Mouse (Mus musculus) limb, embryonic 11.5 days (tissue): ENCODE measurements around the gene Chml. TPM values are rescaled to one million over a fixed set of nuclear protein-coding genes. Genes with fewer than 3 reads are reported as not detected.
A peak's percentile ranks its signal among the peaks of the same experiment; 100 is the strongest.

Experiments used
- ATAC-seq: fragments of 200-750 bp; cut with Nextera tagmentation; 2 replicates; pipeline ENCODE4 v1.8.0; 2017; ENCODE audit warnings: low read depth; ENCODE audit not compliant: insufficient number of reproducible peaks, low FRiP score, low TSS enrichment
- DNase-seq: peaks from one replicate; pipeline ENCODE4 v3.0.0-alpha.2; 2015; ENCODE audit warnings: low spot score
- H3K27ac ChIP-seq: fragments of 300-500 bp; sonication (generic); replicated peaks from 2 replicates; pipeline ENCODE4 v1.5.1; 2014; ENCODE audit warnings: low read depth, mild to moderate bottlenecking, low read length
- H3K27me3 ChIP-seq: fragments of 300-500 bp; sonication (generic); 2 replicates; pipeline ENCODE4 v1.6.1; 2014; ENCODE audit warnings: mild to moderate bottlenecking, low read length, mixed read lengths; ENCODE audit not compliant: control insufficient read depth, insufficient read depth
- H3K36me3 ChIP-seq: fragments of 300-500 bp; sonication (generic); 2 replicates; pipeline ENCODE4 v1.6.1; 2014; ENCODE audit warnings: mild to moderate bottlenecking, low read length, moderate library complexity, mixed read lengths; ENCODE audit not compliant: control insufficient read depth, insufficient read depth
- H3K4me1 ChIP-seq: fragments of 300-500 bp; sonication (generic); 2 replicates; pipeline ENCODE4 v1.6.1; 2014; ENCODE audit warnings: low read length, mixed read lengths; ENCODE audit not compliant: control insufficient read depth, insufficient read depth
- H3K4me2 ChIP-seq: fragments of 300-500 bp; sonication (generic); 2 replicates; pipeline ENCODE4 v1.6.1; 2014; ENCODE audit warnings: low read depth, mild to moderate bottlenecking, moderate library complexity; ENCODE audit not compliant: severe bottlenecking
- H3K4me3 ChIP-seq: fragments of 300-500 bp; sonication (generic); 2 replicates; pipeline ENCODE4 v1.5.1; 2014; ENCODE audit warnings: low read depth, low read length
- H3K9ac ChIP-seq: fragments of 300-500 bp; sonication (generic); 2 replicates; pipeline ENCODE4 v1.6.1; 2014; ENCODE audit warnings: mild to moderate bottlenecking, low read length
- H3K9me3 ChIP-seq: fragments of 300-500 bp; sonication (generic); 2 replicates; pipeline ENCODE4 v1.6.1; 2016; ENCODE audit warnings: low read length; ENCODE audit not compliant: control insufficient read depth
- WGBS: fragments of 180-500 bp; shearing (Covaris S2); extraction: QIAGEN DNeasy Blood & Tissue Kit; methylation state at CpG from one replicate; pipeline ENCODE4 v1.1.7; 2014; 5-methylcytosine and 5-hydroxymethylcytosine counted together
- polyA plus RNA-seq: library from polyadenylated mRNA; unstranded; fragments of >200 nt; fragmentation: Nextera tagmentation; extraction: Ambion mirVana; gene quantifications from 2 replicates; pipeline ENCODE4 v1.2.1, GENCODE M21; 2014

Gene Chml
- polyA plus RNA-seq, 1 experiment from 2014 or later: 3.6 TPM

GRCm38 (mm10) chr1:175673563-175674325 is 19.0 kb downstream of the Chml start:
- WGBS: 87% methylated on average over 7 of the region's 7 CpGs
- Histone ChIP-seq H3K27ac (no peak overlapping the region), H3K4me3 (no peak overlapping the region), H3K4me1 (no peaks in the 10 kb centered on the region), H3K9me3 (no peaks in the 10 kb centered on the region), H3K36me3 (no peaks in the 10 kb centered on the region), H3K9ac (no peak overlapping the region), H3K27me3 (no peaks in the 10 kb centered on the region), H3K4me2 (no peak overlapping the region)
- no peak for ATAC-seq
- no peak for DNase-seq

GRCm38 (mm10) chr1:175671626-175672025 is 21.1 kb downstream of the Chml start:
- H3K36me3 ChIP-seq: no peaks in the 10 kb centered on the region
- H3K9ac ChIP-seq: no peak overlapping the region
- no peaks in the 10 kb centered on the region for H3K4me1 ChIP-seq
- no peak overlapping the region for H3K4me2 ChIP-seq
- WGBS: 55% methylated on average over 1 of the region's 1 CpGs
- H3K27ac ChIP-seq: no peak overlapping the region
- no peak overlapping the region for H3K4me3 ChIP-seq
- no peak for DNase-seq
- no peak for ATAC-seq
- H3K9me3 ChIP-seq: no peaks in the 10 kb centered on the region
- H3K27me3 ChIP-seq: no peaks in the 10 kb centered on the region

GRCm38 (mm10) chr1:175670042-175670441 is 22.7 kb downstream of the Chml start:
- Histone ChIP-seq H3K4me3 (no peak overlapping the region), H3K9me3 (no peaks in the 10 kb centered on the region), H3K36me3 (no peaks in the 10 kb centered on the region), H3K27ac (no peak overlapping the region), H3K4me2 (no peak overlapping the region), H3K9ac (no peak overlapping the region), H3K27me3 (no peaks in the 10 kb centered on the region), H3K4me1 (no peaks in the 10 kb centered on the region)
- ATAC-seq (no peak), DNase-seq (no peak)
- WGBS: 86% methylated on average over 7 of the region's 7 CpGs

- ATAC-seq: no peak
- no peaks in the 10 kb centered on the region for H3K9me3 ChIP-seq
- H3K4me1 ChIP-seq: no peaks in the 10 kb centered on the region
- WGBS: 90% methylated on average over 3 of the region's 3 CpGs
- H3K27ac ChIP-seq: no peak overlapping the region
- no peak overlapping the region for H3K4me3 ChIP-seq
- H3K27me3 ChIP-seq: no peaks in the 10 kb centered on the region
- no peak for DNase-seq
- no peaks in the 10 kb centered on the region for H3K36me3 ChIP-seq
- H3K9ac ChIP-seq: no peak overlapping the region
- H3K4me2 ChIP-seq: no peak overlapping the region
Observed at GRCm38 (mm10) chr1:175669456-175669855, 23.2 kb downstream of the Chml start.

- Histone ChIP-seq H3K27me3 (no peaks in the 10 kb centered on the region), H3K36me3 (no peaks in the 10 kb centered on the region), H3K4me1 (no peaks in the 10 kb centered on the region), H3K9me3 (no peaks in the 10 kb centered on the region), H3K4me2 (no peak overlapping the region), H3K27ac (no peak overlapping the region), H3K4me3 (no peak overlapping the region), H3K9ac (no peak overlapping the region)
- DNase-seq (no peak), ATAC-seq (0 out of 2 replicates have a peak, but pooled peaks have one; percentile 29)
- 79% methylated on average over 5 of the region's 5 CpGs for WGBS
Observed at GRCm38 (mm10) chr1:175668666-175669405, 23.9 kb downstream of the Chml start.

GRCm38 (mm10) chr1:175659900-175660299 is 32.8 kb downstream of the Chml start:
- ATAC-seq (no peak), DNase-seq (no peak)
- 93% methylated on average over 4 of the region's 4 CpGs for WGBS
- Histone ChIP-seq H3K9ac (no peak overlapping the region), H3K36me3 (no peaks in the 10 kb centered on the region), H3K4me1 (no peaks in the 10 kb centered on the region), H3K9me3 (no peaks in the 10 kb centered on the region), H3K27ac (no peak overlapping the region), H3K4me2 (no peak overlapping the region), H3K27me3 (no peaks in the 10 kb centered on the region), H3K4me3 (no peak overlapping the region)

- no peak overlapping the region for H3K9ac ChIP-seq
- no peaks in the 10 kb centered on the region for H3K9me3 ChIP-seq
- 95% methylated on average over 4 of the region's 4 CpGs for WGBS
- no peaks in the 10 kb centered on the region for H3K27me3 ChIP-seq
- H3K4me2 ChIP-seq: no peak overlapping the region
- H3K36me3 ChIP-seq: no peaks in the 10 kb centered on the region
- no peak overlapping the region for H3K27ac ChIP-seq
- H3K4me1 ChIP-seq: no peaks in the 10 kb centered on the region
- H3K4me3 ChIP-seq: no peak overlapping the region
- ATAC-seq (no peak), DNase-seq (no peak)
Observed at GRCm38 (mm10) chr1:175648615-175649014, 44.1 kb downstream of the Chml start.

- no peak overlapping the region for H3K4me3 ChIP-seq
- H3K9ac ChIP-seq: no peak overlapping the region
- 53% methylated on average over 9 of the region's 9 CpGs for whole genome bisulfite sequencing
- no peak overlapping the region for H3K4me2 ChIP-seq
- ATAC-seq (no peak), DNase-seq (no peak)
- H3K9me3 ChIP-seq: no peaks in the 10 kb centered on the region
- no peaks in the 10 kb centered on the region for H3K27me3 ChIP-seq
- no peaks in the 10 kb centered on the region for H3K4me1 ChIP-seq
- H3K36me3 ChIP-seq: no peaks in the 10 kb centered on the region
- no peak overlapping the region for H3K27ac ChIP-seq
Observed at GRCm38 (mm10) chr1:175646952-175647351, 45.7 kb downstream of the Chml start.
